Mouse (Mus musculus) G1E (cell line): ENCODE data around the gene Kyat1. TPM values are rescaled to one million over a fixed set of nuclear protein-coding genes. Genes with fewer than 3 reads are reported as not detected.

ENCODE experiments used
- ATAC-seq: 2 replicates; pipeline ENCODE4 v1.8.0; 2016; ENCODE audit warnings: mild to moderate bottlenecking; ENCODE audit not compliant: insufficient number of reproducible peaks, poor library complexity, low FRiP score, severe bottlenecking; ENCODE audit errors: extremely low read depth
- DNase-seq: peaks from one replicate; pipeline ENCODE4 v3.0.0; 2012; ENCODE audit warnings: low spot score
- H3K27me3 ChIP-seq: 2 replicates; pipeline ENCODE4 v1.6.1; 2012; ENCODE audit warnings: mild to moderate bottlenecking, low read length, inconsistent platforms; ENCODE audit not compliant: insufficient read depth
- H3K36me3 ChIP-seq: replicated peaks from 2 replicates; pipeline ENCODE3; 2012; ENCODE audit warnings: mild to moderate bottlenecking, inconsistent platforms
- H3K4me1 ChIP-seq: 2 replicates; pipeline ENCODE4 v1.6.1; 2012; ENCODE audit warnings: low read depth, low read length, inconsistent platforms, mixed read lengths; ENCODE audit not compliant: insufficient read depth
- H3K4me3 ChIP-seq: 2 replicates; pipeline ENCODE4 v1.5.1; 2012; ENCODE audit warnings: low read depth, mild to moderate bottlenecking, inconsistent platforms, low read length, moderate library complexity, mixed read lengths
- H3K9me3 ChIP-seq: replicated peaks from 2 replicates; pipeline ENCODE4 v1.6.1; 2012; ENCODE audit warnings: inconsistent platforms
- CTCF ChIP-seq: IDR thresholded peaks from 2 replicates; pipeline ENCODE4 v1.5.1; 2012; ENCODE audit warnings: low read depth, low read length, inconsistent platforms, mixed read lengths
- GATA1 ChIP-seq: IDR thresholded peaks from 2 replicates; pipeline ENCODE4 v1.6.1; 2012; ENCODE audit warnings: borderline replicate concordance, low read length, inconsistent platforms, mixed read lengths
- GATA2 ChIP-seq: IDR thresholded peaks from 2 replicates; pipeline ENCODE4 v1.6.1; 2012; ENCODE audit warnings: low read depth, low read length, inconsistent platforms, borderline replicate concordance
- POLR2AphosphoS5 ChIP-seq: IDR thresholded peaks from 2 replicates; pipeline ENCODE4 v1.6.1; 2012; ENCODE audit warnings: low read depth, low read length, inconsistent platforms; ENCODE audit not compliant: insufficient replicate concordance
- TAL1 ChIP-seq: conservative IDR thresholded peaks from 2 replicates; pipeline ENCODE4 v1.6.1; 2012; ENCODE audit warnings: low read depth, low read length, inconsistent platforms, mixed read lengths
- polyA plus RNA-seq: library from polyadenylated mRNA; stranded (reverse); fragments of >175 nt; gene quantifications from 2 replicates; pipeline ENCODE4 v1.2.3, GENCODE M21; 2012
- total RNA-seq, 2 experiments: library from RNA; stranded (forward) in 1 of 2; stranded (reverse) in 1 of 2; fragments of 200-1000 nt in 1 of 2; fragments of >200 nt in 1 of 2; fragmentation: Nextera tagmentation in 1 of 2; gene quantifications; 2 replicates each; pipeline ENCODE4 v1.2.3; 2014 to 2017

Kyat1 gene
- total and polyA plus RNA-seq, 3 experiments, result 12.3 to 13.7 (median 12.3) TPM

- Histone ChIP-seq H3K4me1 (peaks cover 31% of the 10 kb centered on the region), H3K4me3 (no peak overlapping the region), H3K36me3 (peaks cover 11% of the 10 kb centered on the region), H3K9me3 (no peaks in the 10 kb centered on the region), H3K27me3 (peaks cover 13% of the 10 kb centered on the region)
- DNase-seq (no peak), ATAC-seq (no peak)
- TF ChIP-seq TAL1, result no peak
- no peak for TF ChIP-seq GATA2
- no peak for TF ChIP-seq GATA1
- TF ChIP-seq CTCF, result no peak
- TF ChIP-seq POLR2AphosphoS5, result no peak
These were observed 1.8 kb upstream of the Kyat1 start for GRCm38 (mm10) chr2:30207401-30207800.

- Histone ChIP-seq H3K4me3 (peak overlapping the region; percentile 92), H3K4me1 (peaks cover 31% of the 10 kb centered on the region), H3K9me3 (no peaks in the 10 kb centered on the region), H3K36me3 (peaks cover 16% of the 10 kb centered on the region), H3K27me3 (no peaks in the 10 kb centered on the region; the same call in 1 of the 2 replicates)
- no peak for TF ChIP-seq POLR2AphosphoS5
- no peak for TF ChIP-seq TAL1
- TF ChIP-seq GATA1, result no peak
- no peak for TF ChIP-seq CTCF
- no peak for TF ChIP-seq GATA2
- ATAC-seq, result no peak
- DNase-seq, result peak; percentile 17
These were observed 405 bp downstream of the Kyat1 start for GRCm38 (mm10) chr2:30205255-30205628.

GRCm38 (mm10) chr2:30203439-30203838, 2.2 kb downstream of the Kyat1 start:
- H3K9me3 ChIP-seq, result no peaks in the 10 kb centered on the region
- TF ChIP-seq CTCF (peak; percentile 71), POLR2AphosphoS5 (no peak)
- H3K27me3 ChIP-seq, result no peaks in the 10 kb centered on the region; the same call in 1 of the 2 replicates
- peaks cover 20% of the 10 kb centered on the region for H3K36me3 ChIP-seq
- no peak for DNase-seq
- no peak for ATAC-seq
- peaks cover 37% of the 10 kb centered on the region for H3K4me1 ChIP-seq
- H3K4me3 ChIP-seq, result no peak overlapping the region

GRCm38 (mm10) chr2:30200388-30200925, 5.2 kb downstream of the Kyat1 start:
- ATAC-seq, result no peak
- TF ChIP-seq POLR2AphosphoS5, result no peak
- no peak for TF ChIP-seq CTCF
- TF ChIP-seq GATA1, result no peak
- TF ChIP-seq GATA2, result no peak
- TF ChIP-seq TAL1, result no peak
- Histone ChIP-seq H3K27me3 (no peaks in the 10 kb centered on the region), H3K9me3 (no peaks in the 10 kb centered on the region), H3K36me3 (peaks cover 32% of the 10 kb centered on the region), H3K4me1 (peaks cover 28% of the 10 kb centered on the region), H3K4me3 (no peak overlapping the region)
- no peak for DNase-seq

GRCm38 (mm10) chr2:30199984-30200383, 5.7 kb downstream of the Kyat1 start:
- ATAC-seq, result no peak
- H3K4me1 ChIP-seq, result peaks cover 26% of the 10 kb centered on the region
- DNase-seq, result no peak
- H3K4me3 ChIP-seq, result no peak overlapping the region
- H3K9me3 ChIP-seq, result no peaks in the 10 kb centered on the region
- peaks cover 32% of the 10 kb centered on the region for H3K36me3 ChIP-seq
- TF ChIP-seq TAL1, result no peak
- H3K27me3 ChIP-seq, result no peaks in the 10 kb centered on the region

- ATAC-seq (no peak), DNase-seq (no peak)
- Histone ChIP-seq H3K4me3 (no peak overlapping the region), H3K4me1 (peaks cover 17% of the 10 kb centered on the region), H3K36me3 (peaks cover 44% of the 10 kb centered on the region), H3K9me3 (no peaks in the 10 kb centered on the region), H3K27me3 (no peaks in the 10 kb centered on the region)
- TF ChIP-seq CTCF (no peak), GATA1 (no peak), GATA2 (no peak), POLR2AphosphoS5 (no peak), TAL1 (no peak)
These were observed 7.6 kb downstream of the Kyat1 start for GRCm38 (mm10) chr2:30198021-30198420.

GRCm38 (mm10) chr2:30194656-30195055, 11.0 kb downstream of the Kyat1 start:
- H3K9me3 ChIP-seq, result peaks cover 2% of the 10 kb centered on the region
- TF ChIP-seq GATA1, result no peak
- no peak for TF ChIP-seq CTCF
- no peak for TF ChIP-seq POLR2AphosphoS5
- DNase-seq (no peak), ATAC-seq (no peak)
- H3K4me1 ChIP-seq, result peaks cover 17% of the 10 kb centered on the region
- H3K36me3 ChIP-seq, result peaks cover 61% of the 10 kb centered on the region
- H3K27me3 ChIP-seq, result no peaks in the 10 kb centered on the region
- H3K4me3 ChIP-seq, result no peak overlapping the region
